Mouse (Mus musculus) C2C12 (cell line): ENCODE measurements around the gene Pole3. TPM values are rescaled to one million over a fixed set of nuclear protein-coding genes. Genes with fewer than 3 reads are reported as not detected.
A peak's percentile ranks its signal among the peaks of the same experiment; 100 is the strongest.

Source experiments
- H3K27me3 ChIP-seq: one replicate; pipeline ENCODE4 v1.6.1; 2011; ENCODE audit not compliant: control insufficient read depth, insufficient read depth, insufficient read length
- H3K36me3 ChIP-seq: one replicate; pipeline ENCODE4 v1.6.1; 2011; ENCODE audit not compliant: control insufficient read depth, insufficient read depth
- H3K4me3 ChIP-seq: one replicate; pipeline ENCODE4 v1.5.1; 2011; ENCODE audit warnings: mild to moderate bottlenecking, control low read depth; ENCODE audit not compliant: poor library complexity, insufficient read depth, severe bottlenecking
- H3K79me2 ChIP-seq: one replicate; pipeline ENCODE4 v1.6.1; 2011; ENCODE audit not compliant: control insufficient read depth, insufficient read depth
- H3K79me3 ChIP-seq: one replicate; pipeline ENCODE4 v1.6.1; 2011; ENCODE audit warnings: low read depth, control low read depth
- H3ac ChIP-seq: one replicate; pipeline ENCODE3; 2011; ENCODE audit warnings: low read depth; ENCODE audit not compliant: control insufficient read depth, insufficient read length
- CEBPB ChIP-seq: IDR thresholded peaks from one replicate; pipeline ENCODE4 v1.6.1; 2011; ENCODE audit warnings: low read depth, mild to moderate bottlenecking, control low read depth, moderate library complexity
- CTCF ChIP-seq: IDR thresholded peaks from one replicate; pipeline ENCODE4 v1.5.1; 2011; ENCODE audit not compliant: control insufficient read depth, insufficient read depth, insufficient read length
- FOSL1 ChIP-seq: IDR thresholded peaks from one replicate; pipeline ENCODE4 v1.8.0; 2011; ENCODE audit warnings: mild to moderate bottlenecking, low read length; ENCODE audit not compliant: poor library complexity, insufficient read depth, severe bottlenecking
- MAX ChIP-seq: IDR thresholded peaks from one replicate; pipeline ENCODE4 v1.6.1; 2011; ENCODE audit warnings: mild to moderate bottlenecking, control low read depth
- MYOD1 ChIP-seq: IDR thresholded peaks from one replicate; pipeline ENCODE4 v1.6.1; 2011; ENCODE audit warnings: low read depth; ENCODE audit not compliant: control insufficient read depth, insufficient read length
- MYOG ChIP-seq: IDR thresholded peaks from one replicate; pipeline ENCODE4 v1.6.1; 2011; ENCODE audit not compliant: control insufficient read depth, insufficient read length; ENCODE audit errors: extremely low read depth
- USF1 ChIP-seq: IDR thresholded peaks from one replicate; pipeline ENCODE4 v1.6.1; 2011; ENCODE audit warnings: low read depth, mild to moderate bottlenecking, control low read depth, moderate library complexity
- long read RNA-seq, 2 experiments: library from polyadenylated mRNA; unstranded; transcript quantifications; one replicate each; pipeline ENCODE4 v2.0.0; 2019 to 2020
- polyA plus RNA-seq: library from polyadenylated mRNA; unstranded; fragments of >200 nt; fragmentation: generic; extraction: Trizol; gene quantifications from one replicate; pipeline ENCODE4 v1.2.1, GENCODE M21; 2012; ENCODE audit warnings: missing spikeins

Gene Pole3
- 55.7 TPM for polyA plus RNA-seq
- long read RNA-seq, experiment 1, transcript Pole3-201 (4 exons, 1,805 nt), result major isoform, 40 of 44 reads
- long read RNA-seq, experiment 1, partial matches to known transcripts, result 2 of 44 reads
- long read RNA-seq, experiment 1, other reads (novel, unspliced or antisense), result 2 of 44 reads
- long read RNA-seq, experiment 2, transcript Pole3-201 (4 exons, 1,805 nt), result major isoform, 240 of 264 reads
- long read RNA-seq, experiment 2, partial matches to known transcripts, result 12 of 264 reads
- long read RNA-seq, experiment 2, other reads (novel, unspliced or antisense), result 8 of 264 reads

DNA sequence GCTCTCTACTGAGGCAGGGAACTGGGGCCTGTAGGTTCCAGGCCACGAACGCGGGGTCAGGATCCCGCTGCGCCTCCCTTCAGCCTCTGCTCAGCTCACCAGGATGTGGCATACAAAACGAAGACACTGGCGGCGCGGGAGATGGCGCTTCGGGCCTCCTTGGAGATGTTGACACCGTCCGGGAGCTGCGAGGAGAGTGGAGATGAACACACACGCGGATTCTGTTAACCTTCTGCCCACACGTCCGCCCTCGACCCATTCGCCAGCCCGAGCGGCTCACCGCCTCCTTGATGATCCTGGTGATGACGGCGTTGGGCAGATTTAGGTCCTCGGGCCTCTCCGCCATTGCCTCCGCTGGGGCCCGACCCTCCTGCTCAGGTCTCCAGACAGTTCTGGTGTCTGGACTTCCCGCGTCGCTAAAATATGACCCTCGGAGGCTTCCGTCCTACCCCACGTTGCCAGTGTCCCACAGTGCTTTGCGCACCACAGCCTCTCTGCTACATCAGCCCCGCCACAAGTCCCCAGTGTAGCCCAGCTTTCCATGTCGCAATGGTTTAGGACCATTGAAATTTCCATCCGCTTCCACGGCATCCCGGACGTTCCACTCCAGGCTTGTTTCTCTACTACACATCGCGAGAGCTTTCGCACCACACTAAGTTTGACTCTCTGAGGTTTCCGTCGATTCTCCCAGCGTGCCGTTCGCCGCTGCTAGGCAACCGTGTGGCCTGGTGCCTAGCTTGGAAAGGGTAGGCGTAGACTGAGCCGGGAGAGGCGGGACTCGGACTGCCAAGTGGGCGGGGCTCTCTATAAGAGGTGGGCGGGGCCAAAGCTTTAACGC, at the start of gene Pole3, which contains the start of gene 4933430I17Rik:
Gene Pole3 (minus strand): TSS at position 418 of the 838 bp plus-strand sequence.
Gene 4933430I17Rik (plus strand): TSS at position 719 of the 838 bp plus-strand sequence.
- H3K79me3 ChIP-seq, result peaks cover 11% of the 10 kb centered on the region
- TF ChIP-seq CEBPB, result no peak
- no peak for TF ChIP-seq MYOD1
- no peak for TF ChIP-seq CTCF
- TF ChIP-seq MAX, result no peak
- peak; percentile 40 for TF ChIP-seq USF1
- TF ChIP-seq FOSL1, result no peak
- no peak for TF ChIP-seq MYOG
- H3K36me3 ChIP-seq, result peaks cover 5% of the 10 kb centered on the region
- H3K27me3 ChIP-seq, result no peaks in the 10 kb centered on the region
- H3ac ChIP-seq, result peak within 1 kb of the TSS; percentile 85
- H3K79me2 ChIP-seq, result peaks cover 16% of the 10 kb centered on the region
- H3K4me3 ChIP-seq, result peak within 1 kb of the TSS; percentile 68

DNA sequence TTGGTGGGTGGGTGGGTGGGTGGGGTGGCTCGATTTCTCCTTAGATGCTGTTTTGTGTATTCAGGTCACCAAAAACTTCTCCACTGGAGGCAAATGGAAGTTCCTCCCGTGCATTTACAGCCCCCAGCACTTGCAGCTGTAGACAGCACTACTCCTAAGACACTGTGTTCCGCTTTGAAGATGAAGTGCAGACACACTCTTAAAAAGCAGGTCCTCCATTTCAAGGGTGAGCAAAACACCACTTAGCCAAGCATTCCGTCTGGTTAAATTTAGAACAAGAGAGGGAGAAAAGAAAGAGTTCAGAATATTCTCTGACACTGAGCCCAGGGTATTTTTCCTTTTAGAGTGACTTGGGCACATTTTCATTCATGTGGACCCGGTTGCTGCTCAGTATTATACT, 45.2 kb upstream of the Pole3 start:
- TF ChIP-seq USF1 (no peak), FOSL1 (no peak), MYOG (no peak), CTCF (no peak), MAX (no peak), MYOD1 (no peak), CEBPB (no peak)
- no peaks in the 10 kb centered on the region for H3K36me3 ChIP-seq
- no peak overlapping the region for H3ac ChIP-seq

DNA sequence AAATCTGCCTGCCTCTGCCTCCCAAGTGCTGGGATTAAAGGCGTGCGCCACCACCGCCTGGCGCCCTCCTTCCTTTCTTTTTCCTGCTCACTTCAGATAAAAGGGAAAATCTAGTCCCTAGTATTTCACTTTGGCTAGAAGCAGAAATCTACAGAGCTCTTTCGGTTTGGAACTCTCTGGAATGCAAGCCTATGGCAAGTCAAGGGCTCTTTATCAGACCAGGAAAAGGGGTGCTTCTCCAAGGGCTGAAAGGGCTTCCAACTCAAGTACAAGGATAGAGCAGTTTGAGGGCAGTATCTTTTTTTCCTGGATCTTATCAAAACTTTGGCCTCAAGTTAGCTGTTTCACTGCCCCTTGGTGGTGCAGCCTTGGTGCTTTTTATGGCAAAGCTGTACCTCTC, 44.7 kb upstream of the Pole3 start:
- H3K36me3 ChIP-seq, result no peaks in the 10 kb centered on the region
- H3K27me3 ChIP-seq, result peaks cover 24% of the 10 kb centered on the region
- no peak overlapping the region for H3ac ChIP-seq
- H3K4me3 ChIP-seq, result no peak overlapping the region
- H3K79me3 ChIP-seq, result no peaks in the 10 kb centered on the region
- H3K79me2 ChIP-seq, result no peaks in the 10 kb centered on the region
- TF ChIP-seq CTCF, result no peak
- TF ChIP-seq CEBPB, result no peak
- TF ChIP-seq MYOG, result no peak
- TF ChIP-seq MYOD1, result no peak
- TF ChIP-seq MAX, result no peak
- TF ChIP-seq USF1, result no peak
- TF ChIP-seq FOSL1, result no peak

More for the DNA sequence above, 45.2 kb upstream of the Pole3 start:
- H3K27me3 ChIP-seq, result peaks cover 23% of the 10 kb centered on the region
- no peaks in the 10 kb centered on the region for H3K79me2 ChIP-seq
- no peaks in the 10 kb centered on the region for H3K79me3 ChIP-seq
- no peak overlapping the region for H3K4me3 ChIP-seq

DNA sequence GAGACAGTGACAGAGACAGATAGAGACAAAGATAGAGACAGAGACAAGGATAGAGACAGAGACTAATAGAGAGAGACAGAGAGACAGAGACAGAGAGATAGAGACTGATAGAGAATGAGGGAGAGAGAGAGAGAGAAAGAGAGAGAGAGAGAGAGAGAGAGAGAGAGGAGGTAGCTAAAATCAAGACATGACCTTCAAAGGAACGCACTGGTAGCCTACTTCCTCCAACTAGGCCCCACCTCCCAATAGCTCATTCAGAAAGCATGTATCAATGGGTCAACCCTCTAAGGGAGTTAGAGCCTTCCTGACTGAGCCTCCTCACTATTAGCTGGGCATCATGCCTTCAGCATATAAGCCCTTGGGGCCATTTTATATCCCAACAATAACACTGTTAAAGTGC, 43.5 kb upstream of the Pole3 start:
- Histone ChIP-seq H3K4me3 (no peak overlapping the region), H3K36me3 (no peaks in the 10 kb centered on the region), H3K79me3 (no peaks in the 10 kb centered on the region), H3K27me3 (peaks cover 24% of the 10 kb centered on the region), H3K79me2 (no peaks in the 10 kb centered on the region), H3ac (no peak overlapping the region)
- TF ChIP-seq MYOD1, result no peak
- TF ChIP-seq MAX, result no peak
- no peak for TF ChIP-seq MYOG
- TF ChIP-seq USF1, result no peak
- TF ChIP-seq CEBPB, result no peak

DNA sequence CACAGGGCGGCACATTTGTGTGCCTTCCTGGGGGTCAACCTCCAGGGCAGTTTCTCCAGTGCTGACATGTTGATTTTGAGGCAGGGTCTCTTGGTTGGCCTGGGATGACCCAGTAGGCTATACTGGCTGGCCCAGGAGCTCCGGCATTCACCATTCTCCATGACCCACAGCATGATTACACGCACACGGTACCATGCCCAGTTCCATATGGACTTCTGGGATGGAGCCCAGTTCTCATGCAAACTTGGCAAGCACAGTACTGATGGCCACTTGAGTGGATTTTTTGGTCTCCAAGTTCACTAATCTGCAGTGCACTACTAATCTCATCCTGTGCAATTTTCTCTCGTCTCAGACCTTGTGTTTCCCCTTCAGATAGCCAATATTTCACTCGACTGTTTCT, 42.8 kb upstream of the Pole3 start:
- peaks cover 24% of the 10 kb centered on the region for H3K27me3 ChIP-seq
- H3K4me3 ChIP-seq, result no peak overlapping the region
- H3K79me2 ChIP-seq, result no peaks in the 10 kb centered on the region
- H3K36me3 ChIP-seq, result no peaks in the 10 kb centered on the region
- H3ac ChIP-seq, result no peak overlapping the region
- TF ChIP-seq CEBPB (no peak), CTCF (no peak), MYOD1 (no peak), FOSL1 (no peak), MYOG (no peak), MAX (no peak), USF1 (no peak)
- H3K79me3 ChIP-seq, result no peaks in the 10 kb centered on the region
